Mouse (Mus musculus) frontal cortex, postnatal 10 days (tissue): ENCODE data around the gene Map3k21.

Source experiments
- DNase-seq, 2 experiments: peaks; one replicate each; pipeline ENCODE4 v3.0.0; 2022; ENCODE audit warnings: low spot score in 2 of 2, mixed read lengths in 1 of 2

Map3k21 gene

DNA sequence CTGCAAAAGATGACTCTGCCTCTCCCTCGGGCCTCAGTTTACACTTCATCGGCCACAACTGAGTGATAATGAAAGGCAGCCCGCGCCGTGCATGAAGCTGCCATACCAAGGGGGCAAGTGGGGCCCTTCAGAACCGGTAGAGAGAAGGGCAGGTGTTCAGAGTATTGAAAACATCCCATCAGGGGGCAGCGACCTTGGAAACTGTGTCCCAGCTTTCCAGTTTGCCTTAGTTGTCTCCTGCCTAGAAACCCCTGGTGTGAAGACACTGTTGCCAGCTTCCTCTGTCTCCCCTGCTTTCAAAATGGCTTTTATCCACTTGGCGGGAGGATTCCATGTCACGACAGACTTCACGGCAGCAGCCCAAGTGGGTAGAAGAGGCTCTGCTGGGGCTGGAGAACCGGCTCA lies 53.6 kb downstream of the Map3k21 start:
- DNase-seq = no peak

DNA sequence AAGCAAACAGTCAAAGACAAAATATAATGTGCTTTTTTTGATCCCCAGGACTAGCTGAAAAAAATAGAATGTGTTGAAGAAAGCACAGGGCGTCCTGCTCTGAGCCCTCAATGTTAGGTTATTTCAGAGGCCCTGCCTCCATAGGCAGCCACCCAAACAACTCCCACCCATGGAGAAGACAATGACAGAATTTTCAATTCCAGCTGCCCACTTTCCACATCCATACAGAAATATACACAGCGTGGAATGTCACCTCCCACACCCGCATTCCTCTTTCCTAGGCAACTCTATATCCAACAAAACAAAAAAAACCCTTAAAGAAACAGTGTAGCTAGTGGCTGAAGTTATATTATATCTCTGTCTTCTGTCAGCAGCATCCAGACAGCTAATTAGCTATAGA lies 61.1 kb downstream of the Map3k21 start:
- peak in 1 of 2 experiments; percentile 50 for DNase-seq

DNA sequence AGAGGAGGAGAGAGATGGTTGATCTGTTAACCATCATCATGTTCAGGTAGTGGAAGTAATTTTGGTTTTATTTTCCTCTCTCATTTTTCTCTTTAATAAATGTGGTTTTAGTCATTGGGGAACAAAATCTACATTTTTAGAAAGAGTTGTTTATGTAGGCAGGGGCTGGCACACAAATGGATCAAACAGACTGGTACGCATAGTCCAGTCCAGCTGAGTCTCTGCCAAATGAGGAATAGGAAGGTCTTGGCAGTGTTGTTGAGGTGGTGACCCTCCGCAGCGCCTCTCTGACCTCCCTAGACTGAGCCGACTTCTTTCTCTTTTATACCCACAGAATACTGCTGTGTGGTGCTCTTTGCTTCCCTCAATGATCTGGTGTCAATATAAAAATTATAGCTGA lies 65.7 kb downstream of the Map3k21 start:
- DNase-seq = no peak

DNA sequence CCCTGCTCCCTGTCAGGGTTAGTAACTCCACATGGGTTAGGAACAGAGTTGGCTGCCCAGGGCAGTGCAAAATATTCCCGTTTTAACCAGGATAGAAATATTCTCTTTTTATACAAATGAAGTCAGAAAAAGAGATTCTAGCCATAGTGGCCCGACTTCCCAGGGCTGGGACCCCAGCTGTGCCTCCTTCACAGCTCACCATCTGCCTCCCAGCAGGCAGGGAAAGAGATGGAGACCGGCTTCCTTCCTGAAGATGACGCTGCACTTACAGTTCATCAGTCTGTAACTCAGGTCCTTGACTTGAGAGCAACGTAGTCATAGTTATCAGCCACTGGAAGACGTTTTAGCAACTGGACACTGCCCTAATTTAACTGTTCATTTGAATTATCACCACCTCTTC lies 70.6 kb downstream of the Map3k21 start:
- DNase-seq = no peak

DNA sequence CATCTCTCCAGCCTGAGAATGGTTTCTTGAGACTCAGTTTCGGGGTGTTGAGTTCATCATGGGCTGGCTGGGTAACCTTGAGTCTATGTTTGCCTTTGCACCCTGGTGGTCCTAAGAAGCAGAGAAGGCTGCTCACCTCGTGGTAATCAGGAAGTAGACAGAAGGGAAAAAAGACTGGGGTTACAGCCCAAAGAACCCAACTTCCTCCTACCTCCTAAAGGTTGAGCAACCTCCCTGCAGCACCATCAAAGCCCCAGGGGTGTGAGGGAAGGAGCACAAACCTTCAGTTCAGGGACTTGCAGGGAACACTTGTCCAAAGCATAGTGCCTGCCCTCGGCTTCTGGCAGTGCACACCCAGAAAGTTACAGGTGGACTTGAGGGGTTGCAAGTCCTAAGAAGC lies 73.3 kb downstream of the Map3k21 start:
- DNase-seq = no peak

DNA sequence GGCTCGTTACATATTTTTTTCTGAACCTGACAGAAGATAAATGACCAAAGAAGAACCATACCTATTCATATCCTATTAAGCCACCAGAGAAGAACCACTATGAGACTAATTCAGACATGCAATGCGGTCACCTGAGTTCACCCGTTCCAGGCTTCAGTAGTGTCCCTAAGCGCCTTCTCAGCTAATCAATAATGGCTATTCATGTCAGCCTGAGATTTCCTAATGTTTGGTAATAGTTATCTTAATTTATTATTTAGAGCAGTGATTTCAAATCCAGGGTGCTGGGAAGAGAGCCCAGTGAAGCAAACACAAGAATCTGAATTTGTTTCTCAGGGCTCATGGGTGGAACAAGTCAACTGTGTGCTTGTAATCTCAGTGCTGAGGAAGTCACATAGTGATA lies 73.9 kb downstream of the Map3k21 start:
- DNase-seq = no peak

DNA sequence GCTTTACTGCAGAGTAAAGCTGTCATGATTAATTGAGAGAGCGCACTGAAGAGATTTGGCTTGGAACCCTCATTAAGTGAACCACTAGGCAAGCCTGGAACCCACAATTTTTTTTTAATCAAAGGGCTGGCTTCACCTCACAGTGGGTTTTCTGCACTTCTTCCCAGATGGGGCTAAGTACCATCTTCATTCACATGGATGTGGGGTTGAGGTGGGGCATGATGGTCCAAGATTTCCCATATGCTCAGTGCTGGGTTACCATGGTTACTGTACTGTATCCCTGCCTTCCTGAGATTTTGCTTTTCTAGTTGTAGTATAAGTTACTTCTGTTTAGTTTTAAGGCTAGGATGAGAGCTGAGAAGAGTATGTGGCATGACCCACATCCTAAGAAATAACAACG lies 75.1 kb downstream of the Map3k21 start:
- no peak for DNase-seq

DNA sequence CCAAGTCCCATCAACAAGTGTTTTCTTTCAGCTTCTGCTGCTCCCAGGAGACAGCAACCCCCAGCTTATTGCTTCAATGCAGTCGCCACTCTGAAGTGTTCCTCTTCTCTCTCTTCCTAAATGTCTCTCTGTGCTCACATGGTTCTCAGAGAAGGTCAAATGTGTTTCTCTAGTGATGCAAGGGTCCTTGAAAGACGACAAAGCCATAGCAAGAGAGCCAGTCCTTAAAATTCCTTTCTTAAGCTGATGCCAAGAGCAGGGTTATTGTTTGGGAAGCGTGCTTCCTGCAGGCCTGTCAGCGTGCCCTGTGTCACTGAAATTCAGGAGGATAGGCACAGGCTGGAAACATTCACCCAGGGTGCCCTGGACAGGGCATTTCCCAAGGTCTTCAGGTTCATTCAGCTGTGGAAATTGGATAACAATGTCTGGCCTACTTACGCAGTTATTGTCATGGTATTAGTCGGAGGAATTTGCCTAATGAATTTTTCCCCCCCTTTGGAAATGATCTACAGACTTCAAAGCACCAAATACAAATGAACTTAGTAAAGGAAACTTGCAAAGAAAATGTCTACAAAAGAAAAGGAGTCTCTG lies 76.8 kb downstream of the Map3k21 start:
- DNase-seq = no peak

DNA sequence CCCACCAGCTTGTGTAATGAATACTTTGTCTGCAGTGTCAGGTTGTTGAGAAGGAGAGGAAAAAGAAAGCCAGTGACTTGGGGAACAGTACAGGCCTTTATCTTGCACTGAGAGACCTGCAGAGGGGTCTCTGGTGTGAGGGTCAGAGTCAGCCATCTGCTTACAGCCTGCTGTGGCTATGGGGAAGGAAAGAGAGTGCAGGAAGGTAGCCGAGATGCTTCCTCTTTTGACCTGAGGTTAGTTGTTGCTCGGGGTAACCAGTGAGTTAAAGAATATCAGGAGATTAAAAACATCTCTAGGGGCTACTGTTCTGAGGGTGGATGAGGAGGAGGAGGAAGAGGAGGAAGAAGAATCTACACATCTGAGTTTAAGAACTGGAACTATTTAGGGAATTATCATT lies 77.7 kb downstream of the Map3k21 start:
- DNase-seq = no peak

DNA sequence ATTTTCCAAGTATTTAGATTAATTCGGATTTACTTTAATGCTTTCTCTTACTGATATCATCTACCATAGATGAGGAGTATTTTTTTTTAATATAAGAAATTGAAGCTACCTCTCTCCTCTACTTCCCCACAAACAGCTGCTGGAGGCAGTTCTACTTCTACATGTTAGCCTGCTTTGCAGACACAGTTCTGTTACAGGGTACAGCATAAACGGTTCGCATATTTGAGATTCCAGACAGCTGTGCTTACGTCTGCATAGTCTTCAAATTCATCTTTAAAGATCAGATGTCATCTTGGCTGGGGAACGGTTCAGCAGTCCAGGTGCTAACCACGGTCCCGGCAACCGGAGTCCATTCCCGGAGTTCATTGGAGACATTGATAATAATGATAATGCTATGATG lies 83.4 kb downstream of the Map3k21 start:
- DNase-seq = no peak

DNA sequence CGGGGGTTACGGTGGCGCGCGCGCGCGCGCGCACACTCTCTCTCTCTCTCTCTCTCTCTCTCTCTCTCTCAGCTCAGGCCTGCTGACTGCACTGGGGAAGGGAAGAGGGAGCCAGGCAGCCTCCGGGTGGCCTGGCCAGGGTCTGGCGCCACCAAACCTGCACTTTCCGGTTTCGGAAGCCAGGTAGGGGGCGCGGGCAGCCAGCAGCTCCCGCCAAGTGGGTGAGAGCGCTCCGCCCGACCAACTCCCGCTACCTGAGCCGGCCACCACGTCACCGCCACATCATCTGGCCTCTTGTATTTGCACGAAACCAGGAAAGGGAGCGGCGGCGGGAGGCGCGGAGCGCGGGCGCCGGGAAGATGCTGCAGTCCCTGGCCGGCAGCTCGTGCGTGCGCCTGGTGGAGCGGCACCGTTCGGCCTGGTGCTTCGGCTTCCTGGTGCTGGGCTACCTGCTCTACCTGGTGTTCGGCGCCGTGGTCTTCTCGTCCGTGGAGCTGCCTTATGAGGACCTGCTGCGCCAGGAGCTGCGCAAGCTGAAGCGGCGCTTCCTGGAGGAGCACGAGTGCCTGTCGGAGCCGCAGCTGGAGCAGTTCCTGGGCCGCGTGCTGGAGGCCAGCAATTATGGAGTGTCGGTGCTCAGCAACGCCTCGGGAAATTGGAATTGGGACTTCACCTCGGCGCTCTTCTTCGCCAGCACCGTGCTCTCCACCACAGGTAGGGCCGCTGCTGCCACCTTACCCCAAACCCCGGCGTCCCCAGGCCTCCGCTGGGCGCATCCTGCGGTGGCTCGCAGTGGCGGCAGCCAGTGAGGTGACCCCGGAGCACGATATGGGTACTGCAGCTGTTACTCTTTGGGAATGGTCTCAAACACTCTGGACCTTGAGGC lies 85.1 kb downstream of the Map3k21 start, which contains the start of gene Kcnk1:
Gene Kcnk1 (plus strand): TSS at position 70 of the 886 bp plus-strand sequence.
- DNase-seq = peak; percentile 48 to 56

DNA sequence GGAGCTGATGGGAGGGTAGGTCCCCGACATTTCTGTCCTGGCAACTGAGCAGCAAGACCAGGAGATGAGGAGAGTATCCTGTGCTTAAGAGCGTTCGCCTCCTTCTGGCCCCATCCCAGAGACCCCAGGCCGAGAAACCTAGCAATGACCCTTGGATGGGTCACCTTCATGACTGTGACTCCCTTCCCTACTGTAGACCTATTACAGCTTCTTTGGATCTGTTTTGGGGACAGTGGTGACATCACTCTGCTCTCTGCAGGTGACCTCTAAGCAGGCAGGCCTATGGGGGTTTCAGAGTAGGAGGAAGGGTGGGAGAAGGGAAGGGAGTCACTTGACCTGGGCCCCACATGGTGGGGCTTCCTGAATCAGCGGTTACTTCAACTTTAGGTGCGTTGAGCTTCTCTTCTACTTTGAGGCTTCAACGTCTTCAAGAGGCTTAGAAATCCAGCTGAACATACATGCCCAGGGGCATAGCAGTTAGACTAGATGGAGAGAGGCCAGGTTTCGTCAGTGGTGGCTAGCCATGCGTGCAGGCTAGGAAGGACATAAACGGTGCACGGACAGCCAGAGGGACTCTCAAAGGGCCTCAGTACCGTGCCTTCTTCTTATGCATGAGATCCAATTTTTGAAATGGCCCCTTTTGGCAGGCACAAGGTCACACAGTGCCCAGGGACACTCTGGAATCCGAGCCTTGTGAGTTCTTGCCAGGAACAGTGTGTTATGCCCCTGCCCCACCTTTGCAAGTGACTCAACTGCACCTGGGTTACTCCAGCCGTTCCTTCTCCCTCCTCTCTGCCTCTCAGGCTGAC lies 86.0 kb downstream of the Map3k21 start:
- DNase-seq = no peak

DNA sequence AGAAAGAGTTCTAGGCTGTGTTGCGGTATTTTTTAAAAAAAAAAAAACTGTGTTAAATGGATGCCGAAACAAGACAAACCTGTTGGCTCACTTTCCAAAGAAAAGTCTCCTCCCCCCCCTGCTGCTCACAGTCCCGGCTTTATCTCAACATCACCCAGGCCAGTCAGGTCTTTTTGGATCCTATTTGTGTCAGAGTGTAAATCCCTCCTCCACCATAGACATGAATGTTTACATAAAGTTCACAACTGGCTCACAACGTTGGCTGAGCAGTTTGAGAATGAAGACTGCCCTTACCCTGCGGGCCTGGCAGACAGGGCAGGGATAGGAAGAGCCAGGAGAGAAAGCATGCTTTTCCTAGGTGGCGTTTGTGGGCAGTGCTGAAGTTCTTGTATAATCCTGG lies 86.7 kb downstream of the Map3k21 start:
- DNase-seq = no peak
